Mouse (Mus musculus) stomach, postnatal 0 days (tissue): Measurements from ENCODE around the gene Stard3.

Experiments
- CTCF ChIP-seq: IDR thresholded peaks from 2 replicates; pipeline ENCODE4 v1.5.1; 2016; ENCODE audit warnings: antibody characterized with exemption, low read depth, mild to moderate bottlenecking, moderate library complexity
- EP300 ChIP-seq: optimal IDR thresholded peaks from 2 replicates; pipeline ENCODE3; 2016; ENCODE audit warnings: antibody characterized with exemption

- TF ChIP-seq CTCF (no peak), EP300 (no peak)
Measured at GRCm38 (mm10) chr11:98331401-98331800, 26.8 kb upstream of the Stard3 start.
